Mouse (Mus musculus): ENCODE measurements around the gene Fgfr2. TPM values are rescaled to one million over a fixed set of nuclear protein-coding genes. Genes with fewer than 3 reads are reported as not detected.

Gene Fgfr2
- total RNA-seq, 2 experiments from 2014 or later: 44.0 to 52.8 TPM

DNA sequence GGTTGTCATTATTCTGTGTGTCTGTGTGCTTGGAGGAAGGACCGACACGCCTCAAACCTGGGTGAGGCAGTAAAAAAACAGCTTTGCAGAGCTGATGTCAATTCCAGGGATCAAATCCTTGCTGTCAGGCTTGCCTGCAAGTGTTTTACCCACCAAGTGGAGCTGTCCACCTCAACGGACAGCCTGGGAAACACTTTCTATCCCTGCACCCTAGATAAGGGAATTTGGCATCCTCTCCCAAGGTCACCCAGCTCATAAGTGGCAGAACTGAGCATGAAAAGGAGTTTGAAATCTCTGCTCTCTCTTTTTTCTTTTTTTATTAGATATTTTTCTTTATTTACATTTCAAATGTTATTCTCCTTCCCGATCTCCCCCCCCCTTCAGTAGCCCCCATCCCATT lies 1312.2 kb downstream of the Fgfr2 start:
- DNase-seq (ENCODE audit: low spot score in 2 of 2): no peak

DNA sequence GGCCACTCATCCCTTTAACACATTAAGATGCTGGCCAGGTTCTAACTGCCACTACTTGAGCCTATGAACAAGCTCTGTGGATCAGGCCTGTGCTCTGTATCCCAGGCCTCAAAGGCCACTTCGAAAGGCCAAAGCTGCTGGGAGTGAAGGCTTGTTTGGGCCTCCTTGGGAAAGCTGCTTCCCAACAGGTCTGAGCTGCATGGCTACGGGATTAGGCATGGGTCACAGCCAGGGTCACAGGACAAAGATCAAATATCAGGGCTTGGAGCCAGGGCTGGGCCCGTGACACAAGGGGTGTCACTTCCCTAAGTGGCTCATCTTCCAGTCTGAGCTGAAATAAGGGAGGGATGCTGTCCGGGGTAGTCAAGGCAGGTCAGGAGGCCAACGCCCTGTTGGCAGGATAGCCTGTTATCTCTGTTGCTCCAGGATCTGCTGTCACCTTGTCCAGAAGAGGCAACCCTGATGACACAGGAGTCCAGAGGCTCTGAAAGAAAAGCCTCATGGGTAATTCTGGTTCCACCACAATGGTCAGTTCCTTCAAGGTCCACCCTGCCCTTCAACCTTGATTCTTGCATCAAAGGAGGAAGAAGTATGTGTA lies 1313.5 kb downstream of the Fgfr2 start:
- DNase-seq (ENCODE audit: low spot score in 2 of 2): no peak

DNA sequence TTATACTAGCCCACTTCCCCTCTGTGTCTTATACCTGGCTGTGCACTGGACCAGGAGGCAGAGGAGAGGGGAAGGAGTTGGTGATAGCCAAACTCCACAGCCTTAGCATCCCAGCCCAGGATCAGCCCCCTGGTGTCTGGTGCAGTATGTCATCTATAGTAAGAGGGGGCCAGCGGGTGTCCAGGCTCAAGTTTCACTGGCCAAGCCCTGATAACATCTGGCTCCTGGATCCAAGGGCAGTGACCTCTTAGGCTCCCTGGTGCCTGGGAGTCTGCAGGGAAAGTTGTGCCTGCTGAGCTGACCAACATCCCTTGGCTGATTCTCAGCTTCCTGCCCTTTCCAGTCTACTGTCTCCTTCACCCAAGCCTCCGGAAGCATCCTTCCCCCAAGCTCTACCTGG lies 1315.9 kb downstream of the Fgfr2 start:
- DNase-seq (ENCODE audit: low spot score in 2 of 2): no peak

DNA sequence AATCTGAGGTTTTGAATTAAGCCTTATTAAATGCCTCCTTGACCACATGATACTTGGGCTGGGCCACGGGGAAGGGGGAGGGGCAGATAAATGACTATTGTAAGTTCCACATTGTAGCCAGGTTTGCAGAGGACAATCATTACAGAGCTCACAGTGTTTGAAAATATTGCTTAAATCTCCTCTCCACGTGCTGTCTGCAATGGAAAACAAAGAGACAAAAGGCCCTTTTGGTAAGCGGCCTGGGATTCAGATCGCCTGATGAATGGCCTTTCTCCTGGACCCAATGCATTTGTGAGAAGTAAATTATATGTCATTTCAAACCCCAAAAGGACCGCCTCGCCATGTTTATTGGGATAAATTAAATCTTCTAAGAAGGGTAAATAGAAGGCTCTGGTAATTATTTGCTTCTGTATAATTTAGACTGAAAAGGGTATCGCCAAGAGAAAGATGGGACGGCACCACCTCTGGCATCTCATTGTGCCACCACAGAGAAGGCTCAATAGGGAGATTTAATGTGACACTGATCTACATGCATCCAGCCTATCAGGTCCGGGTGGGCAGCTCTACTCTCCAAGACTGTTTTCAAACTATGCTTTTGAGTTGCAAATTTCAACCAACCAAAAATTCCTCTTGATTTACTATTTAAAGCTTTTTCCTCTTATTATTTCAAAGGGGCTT lies 1317.5 kb downstream of the Fgfr2 start:
- DNase-seq (ENCODE audit: low spot score in 2 of 2): no peak

DNA sequence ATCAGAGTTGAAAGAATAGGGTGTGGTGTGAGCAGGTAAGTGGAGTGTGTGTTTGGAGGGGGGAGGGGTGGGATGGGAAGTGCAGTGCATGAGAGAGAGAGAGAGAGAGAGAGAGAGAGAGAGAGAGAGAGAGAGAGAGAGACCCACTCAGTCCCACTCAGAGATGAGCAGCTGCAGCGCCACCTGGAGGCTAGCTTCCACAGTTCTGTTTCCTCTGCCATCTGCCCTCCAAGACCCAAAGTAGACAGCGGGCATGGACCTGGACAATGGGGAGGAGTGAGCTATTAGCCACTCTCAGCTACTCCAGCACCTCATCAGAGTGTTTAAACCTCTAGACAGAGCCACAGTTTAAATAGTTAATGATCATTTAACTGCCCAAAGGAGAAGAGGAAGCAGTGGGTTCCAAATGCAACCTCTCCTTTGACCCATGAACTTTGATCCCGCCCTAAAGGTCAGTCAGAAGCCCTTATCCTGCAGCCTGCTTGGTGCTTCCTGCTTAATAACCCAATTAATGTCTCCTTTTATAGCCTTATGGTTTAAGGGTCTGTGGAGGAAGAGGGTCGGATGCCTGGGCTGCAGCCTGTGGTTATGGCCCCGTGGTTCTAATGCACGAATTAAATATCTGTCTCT lies 1322.6 kb downstream of the Fgfr2 start:
- no peak for DNase-seq (ENCODE audit: low spot score in 2 of 2)

DNA sequence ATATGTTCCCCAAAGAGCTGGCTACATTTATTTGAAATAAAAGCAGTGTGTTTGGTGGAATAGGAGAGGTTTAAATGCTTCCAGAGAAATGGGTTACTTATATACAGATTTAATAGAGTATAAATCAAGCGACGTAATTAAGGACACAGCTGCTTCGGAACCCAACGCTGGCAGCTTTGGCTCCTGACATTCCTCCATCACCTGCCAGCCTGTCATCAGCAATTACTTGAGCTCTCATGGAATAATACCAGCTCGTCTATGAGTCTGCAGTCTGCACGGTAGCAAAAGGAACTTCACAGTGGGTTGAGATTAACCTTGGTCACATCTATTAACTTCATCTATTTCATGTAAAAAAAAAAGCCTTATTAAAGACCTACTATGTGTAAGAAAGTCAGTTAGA lies 1326.0 kb downstream of the Fgfr2 start:
- DNase-seq (ENCODE audit: low spot score in 2 of 2): no peak

DNA sequence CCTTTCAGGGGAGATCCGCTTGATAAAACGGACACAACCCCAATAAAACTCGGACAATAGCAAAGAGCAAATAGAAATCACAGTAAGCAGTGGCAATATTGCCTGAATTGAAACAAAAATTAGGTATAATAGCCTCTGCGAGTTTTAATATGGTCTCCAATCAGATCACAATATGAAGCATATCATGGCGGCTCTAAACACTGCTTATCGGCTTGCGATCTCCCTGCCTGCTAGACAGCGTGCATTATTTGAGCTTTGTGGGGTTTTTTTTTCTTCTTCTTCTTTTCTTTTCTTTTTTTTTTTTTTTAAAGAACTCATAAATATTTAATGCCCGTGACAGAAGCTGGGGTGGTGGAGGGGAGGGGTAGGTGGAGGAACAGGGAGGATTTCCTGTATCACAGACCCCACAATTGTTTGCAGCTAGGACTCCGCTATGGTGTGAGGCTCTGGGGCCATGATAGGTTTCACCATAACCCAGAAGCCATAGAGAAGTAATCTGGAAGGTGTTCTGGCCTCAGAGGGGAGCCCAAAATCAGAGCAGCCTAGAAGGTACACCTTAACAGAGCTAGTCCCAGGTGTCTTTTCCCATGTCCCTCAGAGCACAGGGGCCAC lies 1334.4 kb downstream of the Fgfr2 start:
- DNase-seq (ENCODE audit: low spot score in 2 of 2): no peak

DNA sequence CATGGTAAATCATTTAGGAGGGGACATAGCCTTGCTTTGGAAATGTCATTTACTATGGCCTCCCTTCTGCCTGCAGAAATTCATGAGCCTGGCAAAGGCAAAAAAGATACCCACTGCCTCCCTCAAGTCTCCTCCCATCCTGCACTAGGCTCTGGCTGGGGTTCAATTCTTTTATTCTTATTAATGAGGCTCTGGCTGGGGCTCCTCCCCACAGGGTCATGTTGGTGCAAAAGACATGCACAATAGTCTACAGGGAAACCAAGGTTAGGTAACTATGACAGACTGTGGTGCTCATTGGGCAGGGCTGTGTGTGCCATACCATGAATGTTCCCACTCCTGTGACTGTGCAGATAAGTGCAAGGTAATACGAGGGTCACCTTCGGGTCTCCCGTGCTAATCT lies 1337.4 kb downstream of the Fgfr2 start:
- DNase-seq (ENCODE audit: low spot score in 2 of 2): no peak

DNA sequence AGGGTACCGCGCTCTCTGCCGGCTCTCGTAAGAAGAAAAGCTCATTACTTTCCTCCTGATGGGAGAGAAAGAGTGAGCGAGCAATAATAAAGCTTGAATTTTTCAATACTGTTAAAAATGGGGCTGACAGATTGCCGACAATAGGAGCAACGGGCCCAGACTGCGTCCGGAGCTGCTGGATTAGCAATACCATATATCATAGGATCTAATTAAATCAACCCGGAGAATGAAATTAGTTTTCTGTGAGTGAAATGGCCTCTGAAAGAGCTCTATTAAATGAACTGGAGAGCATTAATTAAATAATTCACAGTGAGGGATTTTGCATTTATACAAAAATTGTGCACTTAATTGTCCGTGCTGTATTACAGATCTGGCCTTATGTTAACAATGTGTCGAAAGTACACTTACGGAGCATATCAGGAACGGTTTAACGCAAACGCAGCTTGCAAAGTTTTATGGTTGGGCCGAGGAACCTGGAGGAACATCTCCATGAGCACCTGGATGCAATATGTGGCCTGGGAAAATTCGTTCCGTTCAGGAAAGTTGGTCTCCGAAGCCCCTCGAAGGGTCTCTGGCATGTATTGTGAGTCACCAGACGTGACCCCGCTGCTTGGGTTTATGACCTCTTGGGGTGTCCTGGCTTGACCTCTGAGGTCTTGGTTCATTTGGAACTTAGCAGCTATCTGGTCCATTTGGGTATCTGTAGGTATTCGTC lies 1344.7 kb downstream of the Fgfr2 start:
- no peak for DNase-seq (ENCODE audit: low spot score in 2 of 2)

DNA sequence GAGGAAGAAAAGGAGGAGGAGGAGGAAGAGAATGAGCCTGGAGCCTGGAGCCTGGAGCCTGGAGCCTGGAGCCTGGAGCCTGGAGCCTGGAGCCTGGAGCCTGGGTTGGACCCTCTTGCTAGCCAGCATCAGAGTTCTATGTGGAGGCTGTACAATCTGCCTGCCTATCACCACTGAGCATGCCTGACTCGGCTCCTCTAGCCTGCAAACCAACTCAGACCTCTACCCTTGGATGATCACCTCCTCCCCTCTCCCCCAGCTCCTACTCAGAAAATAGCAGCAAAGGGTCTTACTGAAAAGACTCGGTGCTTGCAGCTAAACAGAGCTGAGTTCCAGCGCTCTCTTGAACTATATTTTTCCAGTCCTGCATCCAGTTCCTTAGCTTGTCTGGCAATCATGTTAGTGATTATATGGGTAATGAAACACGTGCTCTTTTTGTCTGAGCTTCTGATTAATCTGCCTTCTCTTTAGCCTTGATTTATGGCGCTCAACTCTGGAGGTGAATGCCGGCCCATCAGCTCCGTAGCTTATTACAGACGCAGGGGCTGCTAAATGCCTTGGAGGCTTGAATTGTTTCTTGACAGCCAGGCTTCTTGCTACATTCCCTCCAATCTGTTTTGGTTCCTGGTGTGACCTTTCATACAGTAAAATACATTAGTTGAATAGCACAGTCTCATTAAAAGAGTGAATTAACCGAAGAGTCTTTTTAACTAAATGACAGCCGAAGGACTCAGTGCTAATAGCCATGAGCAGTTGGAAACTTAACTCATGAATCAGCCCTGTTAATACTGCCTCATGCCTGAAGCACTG lies 1345.5 kb downstream of the Fgfr2 start:
- DNase-seq (ENCODE audit: low spot score in 2 of 2): no peak

DNA sequence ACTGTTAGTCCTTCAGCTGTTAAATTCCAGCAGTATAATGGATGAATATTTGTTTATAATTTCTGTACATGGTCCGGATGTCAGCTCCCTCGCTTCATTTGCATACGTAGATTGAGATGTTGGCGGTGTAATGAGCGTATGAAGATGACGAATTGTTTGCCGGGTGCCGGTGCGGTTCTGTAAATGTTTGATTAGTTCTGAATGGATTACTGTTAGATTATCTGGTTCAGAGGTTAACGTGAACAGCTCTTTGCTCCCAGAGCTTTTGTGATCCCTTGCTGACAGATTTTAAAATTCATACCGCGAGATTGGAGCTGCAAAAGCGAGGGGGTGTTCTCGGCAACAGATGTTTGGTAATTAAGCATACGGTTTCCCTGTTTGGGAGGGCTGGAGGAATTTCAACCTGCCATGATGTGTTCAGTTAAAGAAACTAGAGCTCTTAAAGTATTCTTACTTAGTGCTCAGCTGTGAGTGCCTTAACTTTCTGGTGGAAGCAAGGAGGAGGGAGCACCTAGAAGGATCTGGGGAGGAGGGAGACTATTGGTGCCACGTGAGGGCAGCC lies 1346.9 kb downstream of the Fgfr2 start:
- peak in 1 of 2 experiments; percentile 31 for DNase-seq (ENCODE audit: low spot score in 2 of 2)

DNA sequence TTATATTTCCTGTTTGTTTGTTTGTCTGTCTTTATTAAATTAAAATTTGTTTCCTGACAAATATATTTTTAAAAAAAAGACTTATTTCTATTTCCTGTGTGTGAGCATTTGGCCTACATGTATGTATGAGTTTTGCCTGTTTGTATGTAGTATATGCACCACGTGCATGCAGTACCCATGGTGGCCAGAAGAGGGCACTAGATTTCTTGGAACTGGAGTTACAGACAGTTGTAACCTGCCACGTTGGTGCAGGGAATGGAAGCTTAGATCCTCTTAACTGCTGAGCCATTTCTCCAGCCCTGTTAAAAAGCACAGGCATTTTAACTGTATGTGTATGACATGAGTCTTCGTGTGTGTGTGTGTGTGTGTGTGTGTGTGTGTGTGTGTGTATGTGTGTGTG lies 1365.2 kb downstream of the Fgfr2 start:
- DNase-seq (ENCODE audit: low spot score in 2 of 2): no peak

DNA sequence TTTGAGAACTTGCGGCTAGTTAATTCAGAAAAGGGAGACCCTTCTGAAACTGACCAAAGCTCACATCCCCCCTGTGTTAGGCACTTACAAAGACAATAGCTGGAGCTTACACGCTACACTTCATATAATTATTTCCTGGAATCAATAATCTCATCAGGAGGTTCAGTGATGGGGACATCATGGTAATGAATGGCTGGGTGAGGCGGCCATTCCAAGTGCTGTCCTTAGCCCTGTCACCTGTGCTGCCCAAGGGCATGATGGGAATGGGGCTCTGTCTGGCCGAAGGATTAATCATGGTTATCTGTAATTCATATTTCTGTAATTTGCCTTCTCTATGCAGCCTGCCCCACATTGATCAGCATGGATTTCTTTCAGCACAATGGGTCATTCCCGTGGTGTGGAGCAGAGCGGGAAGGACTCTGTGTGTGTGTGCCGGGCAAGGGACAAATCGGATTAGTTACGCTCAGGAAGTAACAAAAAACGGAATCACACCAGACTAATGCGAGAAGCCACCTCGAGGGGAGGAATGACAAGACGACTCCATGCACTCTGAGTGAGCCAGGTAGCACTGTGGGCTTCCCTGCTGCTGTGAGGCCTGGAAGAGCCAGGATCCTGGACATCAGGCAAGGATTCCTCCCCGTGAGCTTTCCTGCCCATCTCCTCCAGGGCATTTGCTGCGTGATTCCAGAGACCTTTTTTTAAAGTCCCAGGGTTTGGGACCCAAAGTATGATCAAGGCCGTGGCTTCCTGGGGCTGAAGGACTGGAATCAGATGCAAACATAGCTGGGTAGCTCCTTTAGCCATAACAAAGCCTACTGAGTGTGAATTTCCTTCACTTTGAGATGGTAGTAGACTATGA lies 1375.8 kb downstream of the Fgfr2 start:
- DNase-seq (ENCODE audit: low spot score in 2 of 2): no peak

DNA sequence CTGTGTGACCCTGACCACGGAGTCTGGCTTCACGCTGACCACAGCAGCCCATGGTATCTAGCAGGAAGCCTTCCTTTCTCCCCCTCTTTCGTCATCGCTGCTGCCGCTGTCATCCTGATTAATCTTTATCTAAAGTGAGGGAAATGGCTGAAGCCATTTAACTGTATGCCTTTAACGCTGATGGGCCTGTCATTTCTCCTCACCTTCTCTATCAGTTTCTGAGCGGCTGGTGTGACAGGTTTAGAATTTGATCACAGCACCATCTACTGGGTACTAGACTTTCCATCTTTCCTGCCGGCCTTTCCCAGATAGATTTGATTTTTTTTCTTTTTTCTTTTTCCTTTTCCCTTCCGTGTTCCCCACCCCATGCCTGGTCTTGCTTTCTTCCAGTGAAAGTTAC lies 1376.4 kb downstream of the Fgfr2 start:
- peak in 1 of 2 experiments; percentile 5 for DNase-seq (ENCODE audit: low spot score in 2 of 2)

DNA sequence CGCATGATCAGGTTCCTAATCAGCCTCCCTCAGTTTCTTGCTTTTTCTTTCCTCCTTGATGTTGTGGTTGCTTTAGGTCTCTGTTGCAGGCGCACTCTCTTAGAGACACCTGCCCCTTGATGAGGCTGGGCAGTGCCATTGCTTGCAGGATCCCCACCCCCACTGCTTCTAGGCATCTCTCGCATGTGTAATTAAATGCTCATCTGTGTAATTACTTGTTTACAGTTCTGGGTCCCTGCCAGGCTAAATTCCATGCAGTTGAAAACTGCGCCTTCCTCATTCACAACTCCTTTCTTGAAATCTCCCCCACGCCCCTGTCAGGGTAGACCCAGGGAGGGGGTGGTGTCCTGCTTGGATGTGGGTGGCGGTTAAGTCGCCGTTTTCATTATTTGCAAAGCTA lies 1380.0 kb downstream of the Fgfr2 start:
- no peak for DNase-seq (ENCODE audit: low spot score in 2 of 2)

DNA sequence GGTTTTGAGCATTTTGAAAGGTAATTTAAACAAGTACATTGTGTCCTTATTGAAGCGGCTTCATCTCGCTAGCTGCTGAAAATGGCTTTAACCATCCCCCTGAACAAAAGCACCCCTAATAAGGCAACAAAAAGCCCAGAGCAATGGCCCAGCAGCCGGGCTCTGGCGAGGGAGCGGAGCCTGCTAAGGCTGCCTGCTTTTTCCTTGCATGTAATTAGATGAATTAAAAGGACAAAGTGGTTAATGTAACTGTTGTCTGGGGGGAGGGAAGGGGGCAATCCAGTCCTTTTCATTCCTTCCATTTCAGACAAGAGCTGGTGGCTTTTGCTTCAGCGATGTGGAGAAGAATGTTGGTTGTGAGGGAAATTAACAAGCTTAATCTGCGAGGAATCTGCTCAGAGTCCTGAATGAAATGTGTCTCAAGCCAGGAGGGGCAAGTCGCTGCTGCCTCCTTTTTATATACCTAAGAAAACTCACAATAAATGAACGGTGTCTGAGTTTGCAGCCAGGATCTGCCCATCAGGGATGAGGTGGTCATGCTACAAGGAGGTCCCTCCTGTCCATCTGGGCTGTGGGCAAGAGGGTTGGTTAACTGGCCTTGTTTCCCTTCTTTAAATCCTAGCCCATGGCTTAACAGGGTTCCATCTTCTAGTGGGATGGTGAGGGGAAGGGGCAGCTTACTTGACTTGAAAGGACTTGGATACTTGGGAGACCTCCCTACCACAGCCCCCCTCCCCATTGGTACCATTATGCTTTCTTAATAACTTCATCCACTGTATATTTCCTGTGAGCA lies 1400.2 kb downstream of the Fgfr2 start:
- DNase-seq (ENCODE audit: low spot score in 2 of 2): no peak

DNA sequence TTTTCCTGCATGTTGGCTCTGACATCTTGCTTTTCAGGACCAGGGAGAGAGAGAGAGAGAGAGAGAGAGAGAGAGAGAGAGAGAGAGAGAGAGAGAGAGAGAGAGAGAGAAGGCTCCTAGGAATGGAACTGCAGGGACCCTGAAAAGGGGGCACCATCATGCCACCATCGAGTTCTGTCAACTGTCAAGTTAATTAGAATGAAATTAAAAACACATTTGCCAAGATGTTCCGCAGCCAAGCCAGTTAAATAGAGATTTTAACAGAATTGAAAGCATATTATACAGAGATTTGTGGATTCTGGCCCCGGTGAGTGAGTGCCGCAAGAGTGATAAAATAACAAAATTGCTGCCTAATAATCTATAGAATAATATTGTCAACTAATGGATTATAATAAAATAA lies 1400.8 kb downstream of the Fgfr2 start:
- DNase-seq (ENCODE audit: low spot score in 2 of 2): no peak

DNA sequence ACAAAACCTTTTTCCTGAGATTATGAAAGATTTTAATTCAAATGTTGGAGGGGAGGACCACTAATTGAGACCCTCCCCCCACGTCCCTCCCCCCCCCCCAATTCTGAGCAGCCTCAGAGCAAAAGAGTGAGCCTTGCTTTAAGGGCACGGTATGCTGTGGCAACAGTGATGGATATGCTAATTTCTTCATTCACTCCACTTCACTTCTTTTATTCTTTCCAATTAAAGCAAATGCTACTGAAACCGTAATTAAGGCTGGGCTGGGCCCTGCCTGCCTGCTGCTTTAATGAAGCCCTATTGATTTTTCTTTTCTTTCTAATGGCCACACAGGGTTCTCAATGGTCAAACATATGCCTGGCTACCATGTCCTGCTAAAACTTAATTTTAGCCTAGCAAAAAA lies 1404.9 kb downstream of the Fgfr2 start:
- DNase-seq (ENCODE audit: low spot score in 2 of 2): no peak

DNA sequence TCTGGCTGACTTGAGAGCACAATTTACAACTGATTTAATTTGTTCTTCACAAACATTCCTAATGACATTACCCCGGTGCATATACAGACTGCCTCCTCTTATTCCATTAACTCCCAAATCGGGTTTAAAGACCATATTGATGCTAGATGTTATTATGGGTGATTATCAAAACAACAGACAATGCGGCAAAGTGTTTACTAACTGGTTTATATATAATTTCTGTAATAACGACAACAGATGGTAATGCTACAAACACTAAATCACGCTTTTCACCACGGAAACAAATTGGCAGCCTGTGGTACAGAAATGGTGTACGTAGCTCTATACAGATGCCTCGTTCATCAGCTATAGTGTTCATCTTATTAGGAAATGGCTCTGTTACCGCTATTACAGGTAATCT lies 1410.1 kb downstream of the Fgfr2 start:
- no peak for DNase-seq (ENCODE audit: low spot score in 2 of 2)

Measured in left cerebral cortex, adult 18-20 months (tissue).